Mouse (Mus musculus) CH12.LX (cell line): ENCODE data around the gene Carmil1.

Source experiments
- CTCF ChIP-seq, 2 experiments: IDR thresholded peaks in 1 of 2; conservative IDR thresholded peaks in 1 of 2; 2 replicates each; pipeline ENCODE4 v1.5.1; 2011 to 2012; ENCODE audit warnings: low read depth in 2 of 2, low read length in 2 of 2, improper control_type of control experiment in 1 of 2, inconsistent platforms in 1 of 2, mild to moderate bottlenecking in 1 of 2, moderate library complexity in 1 of 2
- HCFC1 ChIP-seq: IDR thresholded peaks from 2 replicates; pipeline ENCODE4 v1.6.1; 2012; ENCODE audit warnings: low read depth, mild to moderate bottlenecking, inconsistent platforms, low read length, improper control_type of control experiment
- JUN ChIP-seq: IDR thresholded peaks from 2 replicates; pipeline ENCODE4 v1.6.1; 2011; ENCODE audit warnings: low read depth, mild to moderate bottlenecking, low read length, improper control_type of control experiment, moderate library complexity; ENCODE audit not compliant: insufficient read depth
- MYC ChIP-seq: IDR thresholded peaks from 2 replicates; pipeline ENCODE4 v1.6.1; 2011; ENCODE audit warnings: low read depth, mild to moderate bottlenecking, improper control_type of control experiment, low read length
- NELFE ChIP-seq: IDR thresholded peaks from 2 replicates; pipeline ENCODE4 v1.6.1; 2011; ENCODE audit warnings: low read depth, low read length, improper control_type of control experiment
- POLR2A ChIP-seq: IDR thresholded peaks from 2 replicates; pipeline ENCODE4 v1.6.1; 2011; ENCODE audit warnings: low read depth, mild to moderate bottlenecking, improper control_type of control experiment, low read length
- RCOR1 ChIP-seq: conservative IDR thresholded peaks from 2 replicates; pipeline ENCODE4 v1.6.1; 2012; ENCODE audit warnings: low read depth, mild to moderate bottlenecking, inconsistent platforms, low read length, improper control_type of control experiment
- SIN3A ChIP-seq: IDR thresholded peaks from 2 replicates; pipeline ENCODE4 v1.6.1; 2012; ENCODE audit warnings: low read length, improper control_type of control experiment, inconsistent platforms
- UBTF ChIP-seq: IDR thresholded peaks from 2 replicates; pipeline ENCODE4 v1.6.1; 2012; ENCODE audit warnings: low read depth, mild to moderate bottlenecking, inconsistent platforms, low read length, improper control_type of control experiment, moderate library complexity
- ZC3H11A ChIP-seq: IDR thresholded peaks from 2 replicates; pipeline ENCODE4 v1.6.1; 2012; ENCODE audit warnings: low read depth, mild to moderate bottlenecking, inconsistent platforms, low read length, improper control_type of control experiment
- ZKSCAN1 ChIP-seq: IDR thresholded peaks from 2 replicates; pipeline ENCODE4 v1.6.1; 2012; ENCODE audit warnings: low read depth, inconsistent platforms, low read length, improper control_type of control experiment, borderline replicate concordance

- TF ChIP-seq CTCF (conservative IDR thresholded peaks at IDR 0.05 in 1 of 2, IDR thresholded peaks at IDR 0.05 in 1 of 2; ENCODE audit: low read depth in 2 of 2, low read length in 2 of 2) (no peak), POLR2A (no peak), NELFE (no peak), ZC3H11A (no peak), JUN (no peak), HCFC1 (no peak), SIN3A (no peak), ZKSCAN1 (no peak), RCOR1 (no peak), MYC (no peak), UBTF (no peak)
Observed at GRCm38 (mm10) chr13:24103152-24103551, 177.4 kb downstream of the Carmil1 start.
